Mouse (Mus musculus) neural tube, embryonic 15.5 days (tissue): ENCODE measurements around the gene Cldnd2. TPM values are rescaled to one million over a fixed set of nuclear protein-coding genes. Genes with fewer than 3 reads are reported as not detected.
"Not testable (repeated sequence)": the region's sequence is repeated elsewhere in the genome, so short reads cannot be mapped to it uniquely, and the experiment has no call there.

Source experiments
- ATAC-seq: fragments of 200-750 bp; cut with Nextera tagmentation; 2 replicates; pipeline ENCODE4 v1.8.0; 2017; ENCODE audit warnings: mild to moderate bottlenecking, moderate TSS enrichment, moderate library complexity; ENCODE audit not compliant: low FRiP score
- H3K27ac ChIP-seq: fragments of 300-500 bp; sonication (generic); replicated peaks from 2 replicates; pipeline ENCODE4 v1.5.1; 2015; ENCODE audit warnings: mild to moderate bottlenecking, inconsistent platforms
- H3K27me3 ChIP-seq: fragments of 300-500 bp; sonication (generic); replicated peaks from 2 replicates; pipeline ENCODE4 v1.6.1; 2015; ENCODE audit warnings: inconsistent platforms
- H3K36me3 ChIP-seq: fragments of 300-500 bp; sonication (generic); 2 replicates; pipeline ENCODE4 v1.6.1; 2015; ENCODE audit warnings: inconsistent platforms
- H3K4me1 ChIP-seq: fragments of 300-500 bp; sonication (generic); 2 replicates; pipeline ENCODE4 v1.6.1; 2015; ENCODE audit warnings: inconsistent platforms
- H3K4me2 ChIP-seq: fragments of 300-500 bp; sonication (generic); 2 replicates; pipeline ENCODE4 v1.6.1; 2015; ENCODE audit warnings: inconsistent platforms, mild to moderate bottlenecking, moderate library complexity
- H3K4me3 ChIP-seq: fragments of 300-500 bp; sonication (generic); replicated peaks from 2 replicates; pipeline ENCODE4 v1.5.1; 2015; ENCODE audit warnings: mild to moderate bottlenecking, inconsistent platforms
- H3K9ac ChIP-seq: fragments of 300-500 bp; sonication (generic); replicated peaks from 2 replicates; pipeline ENCODE4 v1.6.1; 2015; ENCODE audit warnings: mild to moderate bottlenecking, inconsistent platforms
- H3K9me3 ChIP-seq: fragments of 300-500 bp; sonication (generic); replicated peaks from 2 replicates; pipeline ENCODE4 v1.6.1; 2016; ENCODE audit warnings: inconsistent platforms
- WGBS: fragments of 180-500 bp; shearing (Covaris S2); methylation state at CpG from one replicate; pipeline ENCODE4 v1.1.7; 2015; ENCODE audit warnings: mixed read lengths; 5-methylcytosine and 5-hydroxymethylcytosine counted together
- polyA plus RNA-seq: library from polyadenylated mRNA; unstranded; fragments of >200 nt; fragmentation: Nextera tagmentation; extraction: Ambion mirVana; gene quantifications from 2 replicates; pipeline ENCODE4 v1.2.1, GENCODE M21; 2015

Cldnd2 gene
- not detected in 2 replicates for polyA plus RNA-seq

DNA sequence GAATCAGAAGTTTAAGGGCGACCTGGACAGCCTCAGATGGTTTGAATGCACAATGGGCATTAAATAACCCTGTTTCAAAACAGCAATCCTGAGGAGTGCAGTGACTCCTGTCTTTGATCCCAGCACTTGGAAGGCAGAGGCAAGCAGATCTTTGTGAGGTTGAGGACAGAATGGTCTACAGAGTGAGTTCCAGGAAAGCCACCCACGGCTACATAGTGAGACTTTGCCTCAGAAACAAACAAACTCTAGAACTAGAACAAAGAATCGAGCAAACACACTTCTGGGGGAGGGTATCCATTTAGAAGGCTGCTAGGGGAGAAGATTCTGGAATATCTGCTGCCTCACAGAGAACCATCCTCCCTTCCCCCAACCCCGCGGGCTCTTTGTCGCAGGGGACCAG, at the start of gene Cldnd2:
Cldnd2 (plus strand) TSS at position 301 of the 400 bp plus-strand sequence.
- Histone ChIP-seq H3K27me3 (no peaks in the 10 kb centered on the region), H3K4me3 (no peak within 1 kb of the TSS), H3K27ac (no peak within 1 kb of the TSS), H3K9me3 (no peaks in the 10 kb centered on the region), H3K36me3 (no peaks in the 10 kb centered on the region), H3K4me1 (peaks cover 26% of the 10 kb centered on the region), H3K4me2 (no peak within 1 kb of the TSS), H3K9ac (no peak within 1 kb of the TSS)
- no peak for ATAC-seq
- WGBS: 81% methylated on average over 6 of the region's 6 CpGs

DNA sequence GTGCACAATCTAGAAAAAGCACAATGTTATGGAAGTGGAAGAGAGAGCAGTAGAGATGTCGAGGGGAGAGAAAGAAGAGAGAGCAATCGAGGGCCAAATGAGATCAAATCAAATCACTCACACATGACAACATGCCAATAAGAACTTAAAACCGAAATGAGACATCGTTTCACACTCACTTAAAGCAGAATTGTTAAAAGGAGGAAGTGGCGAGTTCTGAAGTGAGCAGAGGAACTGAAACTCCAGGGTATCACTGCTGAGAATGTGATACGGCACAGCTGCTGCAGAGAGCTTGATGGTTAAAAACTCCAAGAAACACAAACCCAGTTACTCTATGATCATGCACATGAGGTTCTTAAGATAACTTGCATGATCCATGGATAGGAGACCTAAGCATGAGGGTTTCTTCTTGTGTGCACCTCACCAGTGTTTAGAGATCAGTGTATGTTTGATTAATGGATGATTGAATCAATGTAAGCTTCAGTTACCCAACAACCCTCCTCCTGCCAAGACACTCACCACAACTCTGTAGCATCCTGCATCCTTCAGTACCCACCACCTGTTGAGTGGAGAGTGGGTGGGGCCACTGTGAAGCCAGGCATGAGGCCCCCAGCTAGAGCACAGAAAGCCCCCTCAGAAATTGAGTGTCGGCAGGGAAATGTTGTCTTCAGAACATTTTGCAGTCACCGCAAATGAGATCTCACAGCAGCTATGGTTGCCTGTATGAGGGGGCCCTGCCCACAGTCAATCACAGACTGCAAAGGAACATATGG, 48.0 kb upstream of the Cldnd2 start:
- H3K4me2 ChIP-seq: no peak overlapping the region
- ATAC-seq: no peak
- H3K9ac ChIP-seq: no peak overlapping the region
- no peaks in the 10 kb centered on the region for H3K36me3 ChIP-seq
- H3K4me1 ChIP-seq: no peaks in the 10 kb centered on the region
- H3K27me3 ChIP-seq: no peaks in the 10 kb centered on the region
- WGBS: 82% methylated on average over 8 of the region's 8 CpGs
- H3K9me3 ChIP-seq: no peaks in the 10 kb centered on the region
- H3K4me3 ChIP-seq: no peak overlapping the region
- H3K27ac ChIP-seq: no peak overlapping the region

DNA sequence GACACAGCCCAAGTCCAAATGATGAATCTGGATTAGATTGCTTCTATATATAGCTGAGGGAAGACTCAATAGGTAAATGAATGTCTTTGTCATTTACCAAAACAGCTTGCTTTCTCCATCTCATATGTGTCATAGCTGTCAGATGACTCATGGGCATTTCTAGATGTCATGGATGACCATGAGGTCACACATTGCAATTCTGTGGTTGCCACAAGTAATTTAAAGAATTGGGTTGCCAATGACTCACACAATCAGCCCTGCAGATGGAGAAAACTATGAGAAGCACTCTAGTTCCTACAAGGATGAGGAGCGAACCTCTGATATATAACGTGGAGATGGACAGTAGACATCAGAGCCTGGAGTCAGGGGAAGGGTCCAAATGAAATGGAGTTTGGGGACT, 41.1 kb upstream of the Cldnd2 start:
- Histone ChIP-seq H3K27me3 (no peaks in the 10 kb centered on the region), H3K4me3 (no peak overlapping the region), H3K9me3 (no peaks in the 10 kb centered on the region), H3K9ac (no peak overlapping the region), H3K27ac (no peak overlapping the region), H3K36me3 (no peaks in the 10 kb centered on the region), H3K4me1 (no peaks in the 10 kb centered on the region), H3K4me2 (no peak overlapping the region)
- no peak for ATAC-seq
- WGBS: 91% methylated on average over 2 of the region's 2 CpGs

DNA sequence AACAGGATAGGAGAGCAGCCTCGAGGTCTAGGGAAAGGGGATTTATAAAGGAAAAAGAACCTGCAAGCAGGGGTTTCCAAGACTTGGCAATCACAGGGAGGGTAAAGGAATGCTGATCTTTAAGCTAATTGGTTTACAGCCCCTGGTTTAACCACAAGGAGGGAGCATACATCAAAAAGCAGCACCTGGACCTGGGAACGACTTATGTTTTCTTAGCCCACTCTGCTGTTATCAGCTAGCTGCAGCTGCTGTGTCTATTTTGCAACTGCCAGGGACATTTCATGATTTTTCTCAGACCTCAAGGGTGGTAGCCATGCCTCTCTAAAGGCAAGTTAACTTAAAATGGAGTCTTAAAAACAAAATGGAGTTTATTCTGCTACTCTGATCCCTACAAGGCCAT, 37.9 kb upstream of the Cldnd2 start:
- Histone ChIP-seq H3K4me1 (no peaks in the 10 kb centered on the region), H3K27ac (no peak overlapping the region), H3K4me2 (no peak overlapping the region), H3K36me3 (no peaks in the 10 kb centered on the region), H3K9me3 (no peaks in the 10 kb centered on the region), H3K27me3 (no peaks in the 10 kb centered on the region), H3K4me3 (no peak overlapping the region), H3K9ac (no peak overlapping the region)
- no peak for ATAC-seq
- 11% methylated on average over 2 of the region's 2 CpGs for WGBS

DNA sequence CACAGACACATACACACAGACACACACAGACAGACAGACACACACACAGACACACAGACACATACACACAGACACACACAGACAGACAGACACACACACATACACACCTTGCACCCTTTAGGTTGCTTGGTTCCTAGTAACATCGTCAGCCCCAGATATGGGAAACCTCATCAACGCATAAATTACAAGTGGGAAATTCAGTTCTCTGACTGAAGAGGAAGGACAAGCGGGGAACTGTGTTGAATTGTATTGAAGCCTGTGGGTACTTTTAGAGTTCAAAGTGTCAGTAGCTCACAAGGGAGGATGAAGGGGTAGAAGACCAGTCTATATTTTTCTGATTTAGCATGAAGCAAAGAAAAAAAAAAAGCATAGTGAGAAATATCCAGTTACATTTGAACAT, 33.0 kb upstream of the Cldnd2 start:
- Histone ChIP-seq H3K4me3 (no peak overlapping the region), H3K4me2 (no peak overlapping the region), H3K27ac (no peak overlapping the region), H3K36me3 (no peaks in the 10 kb centered on the region), H3K27me3 (no peaks in the 10 kb centered on the region), H3K9ac (no peak overlapping the region), H3K9me3 (no peaks in the 10 kb centered on the region), H3K4me1 (no peaks in the 10 kb centered on the region)
- no peak for ATAC-seq
- 91% methylated on average over 3 of the region's 3 CpGs for WGBS

DNA sequence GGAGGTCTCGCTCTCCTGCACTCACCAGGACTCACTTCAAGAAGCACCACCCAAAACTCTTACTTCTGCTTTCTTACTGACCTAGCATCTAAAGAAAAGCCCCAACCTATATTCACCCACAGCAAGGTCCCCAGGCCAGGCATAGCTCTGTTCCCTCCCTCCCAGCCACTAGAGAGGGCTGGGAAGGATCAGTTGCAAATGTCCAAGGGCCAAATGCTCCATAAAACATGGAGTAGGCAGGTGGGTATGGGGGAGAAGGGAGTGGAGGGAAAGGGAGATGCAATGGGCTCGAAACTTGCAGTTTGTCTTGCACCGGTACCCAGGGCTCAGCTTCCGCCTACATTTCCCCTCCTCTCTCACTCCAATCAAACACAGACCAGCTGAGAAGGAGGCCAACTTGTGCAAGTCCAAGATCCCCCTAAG, 32.4 kb upstream of the Cldnd2 start, which contains the start of gene Siglecg:
Siglecg (plus strand) TSS at position 74 of the 423 bp plus-strand sequence.
- Histone ChIP-seq H3K36me3 (no peaks in the 10 kb centered on the region), H3K27me3 (no peaks in the 10 kb centered on the region), H3K4me1 (no peaks in the 10 kb centered on the region), H3K9me3 (no peaks in the 10 kb centered on the region), H3K27ac (no peak within 1 kb of the TSS), H3K9ac (no peak within 1 kb of the TSS), H3K4me3 (no peak within 1 kb of the TSS), H3K4me2 (no peak within 1 kb of the TSS)
- WGBS: 90% methylated on average over 4 of the region's 4 CpGs
- ATAC-seq: no peak

DNA sequence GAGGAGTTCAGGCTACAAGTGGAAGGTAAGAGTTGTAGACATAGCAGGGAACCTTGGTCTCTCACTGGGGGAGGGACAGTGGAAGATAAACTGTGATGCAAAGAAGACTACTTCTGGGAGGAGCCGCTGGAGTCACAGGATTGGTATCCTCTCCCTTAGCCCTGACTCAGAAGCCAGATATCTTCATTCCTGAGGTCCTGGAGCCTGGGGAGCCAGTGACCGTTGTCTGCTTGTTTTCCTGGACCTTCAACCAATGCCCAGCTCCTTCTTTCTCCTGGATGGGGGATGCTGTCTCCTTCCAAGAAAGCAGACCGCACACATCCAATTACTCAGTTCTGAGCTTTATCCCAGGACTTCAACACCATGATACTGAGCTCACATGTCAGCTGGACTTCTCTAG, 31.5 kb upstream of the Cldnd2 start:
- H3K4me1 ChIP-seq: no peaks in the 10 kb centered on the region

DNA sequence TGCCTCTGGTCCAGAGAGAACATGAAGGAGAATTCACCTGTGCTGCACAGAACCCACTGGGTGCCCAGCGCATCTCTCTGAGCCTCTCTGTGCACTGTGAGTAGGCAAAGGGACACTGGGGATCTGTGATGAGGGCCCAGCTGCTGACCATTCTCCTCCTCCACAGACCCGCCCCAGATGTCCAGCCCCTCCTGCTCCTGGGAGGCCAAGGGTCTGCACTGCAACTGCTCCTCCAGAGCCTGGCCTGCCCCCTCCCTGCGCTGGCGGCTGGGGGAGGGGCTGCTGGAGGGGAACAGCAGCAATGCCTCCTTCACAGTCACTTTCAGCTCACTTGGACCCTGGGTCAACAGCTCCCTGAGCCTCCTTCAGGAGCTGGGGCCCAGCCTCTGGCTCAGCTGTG, 28.9 kb upstream of the Cldnd2 start:
- WGBS: 49% methylated on average over 4 of the region's 4 CpGs
- H3K4me2 ChIP-seq, H3K9me3 ChIP-seq, H3K4me3 ChIP-seq, H3K27ac ChIP-seq, H3K9ac ChIP-seq, H3K36me3 ChIP-seq, H3K27me3 ChIP-seq, H3K4me1 ChIP-seq, ATAC-seq: not testable (repeated sequence)

More for the DNA sequence above, 31.5 kb upstream of the Cldnd2 start:
- no peak for ATAC-seq
- WGBS: 81% methylated on average over 3 of the region's 3 CpGs
- Histone ChIP-seq H3K4me3 (no peak overlapping the region), H3K27ac (no peak overlapping the region), H3K4me2 (no peak overlapping the region), H3K27me3 (no peaks in the 10 kb centered on the region), H3K9ac (no peak overlapping the region), H3K9me3 (no peaks in the 10 kb centered on the region), H3K36me3 (no peaks in the 10 kb centered on the region)

DNA sequence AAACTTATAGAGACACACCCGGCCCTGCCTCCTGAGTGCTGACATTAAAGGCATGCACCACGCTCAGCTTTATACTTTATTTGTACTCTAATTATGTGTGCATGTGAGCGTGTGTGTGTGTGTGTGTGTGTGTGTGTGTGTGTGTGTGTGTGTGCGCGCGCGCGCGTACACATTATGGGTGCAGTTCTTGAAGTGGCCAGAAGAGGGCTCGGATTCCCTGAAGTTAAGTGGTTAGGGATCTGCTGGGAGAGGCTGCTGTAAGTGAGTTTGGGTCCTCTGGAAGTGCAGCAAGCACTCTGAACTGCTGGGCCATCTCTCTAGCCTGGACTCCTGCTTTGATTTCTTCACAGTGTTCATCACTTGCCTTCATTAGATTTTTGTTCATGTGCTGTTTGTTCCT, 23.3 kb upstream of the Cldnd2 start:
- Histone ChIP-seq H3K27ac (no peak overlapping the region), H3K9ac (no peak overlapping the region), H3K4me1 (no peaks in the 10 kb centered on the region), H3K4me2 (no peak overlapping the region), H3K9me3 (no peaks in the 10 kb centered on the region), H3K36me3 (no peaks in the 10 kb centered on the region), H3K27me3 (no peaks in the 10 kb centered on the region), H3K4me3 (no peak overlapping the region)
- ATAC-seq: no peak
- 90% methylated on average over 10 of the region's 10 CpGs for WGBS

DNA sequence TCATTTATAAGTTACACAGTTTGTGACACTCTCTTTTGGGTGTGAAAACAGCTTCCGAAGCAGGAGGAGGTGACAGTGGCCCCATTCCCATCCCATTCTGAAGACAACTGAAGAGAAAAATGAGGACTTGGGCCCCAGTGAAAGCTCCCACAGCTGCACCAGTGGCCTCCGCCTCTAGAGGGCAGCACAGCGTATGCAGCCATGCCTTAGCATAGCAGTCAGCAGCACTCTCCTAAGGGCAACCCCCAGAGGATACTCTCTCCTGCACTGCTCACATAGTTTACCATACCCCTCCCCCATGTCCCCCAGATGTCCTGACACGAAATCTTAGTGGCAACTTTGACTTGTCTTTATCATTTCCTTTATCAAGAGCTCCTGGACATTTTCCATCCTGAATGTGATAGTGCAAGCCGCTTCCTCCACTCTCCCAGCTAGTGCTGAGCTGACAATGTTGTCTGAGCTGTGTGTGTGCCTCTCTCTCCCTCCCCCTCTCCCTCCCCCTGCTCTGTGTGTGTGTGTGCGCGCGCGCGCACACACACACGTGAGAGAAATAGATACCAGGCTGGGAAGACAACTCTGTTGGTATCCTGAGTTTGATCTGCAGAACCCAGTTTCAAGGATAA, 17.5 kb upstream of the Cldnd2 start:
- WGBS: 12% methylated on average over 11 of the region's 11 CpGs
- no peaks in the 10 kb centered on the region for H3K27me3 ChIP-seq
- H3K4me1 ChIP-seq: peaks cover 4% of the 10 kb centered on the region; the same call in 1 of the 2 replicates
- no peaks in the 10 kb centered on the region for H3K9me3 ChIP-seq
- H3K4me3 ChIP-seq: no peak overlapping the region
- H3K9ac ChIP-seq: no peak overlapping the region
- peak; percentile 93 for ATAC-seq
- H3K27ac ChIP-seq: no peak overlapping the region
- H3K36me3 ChIP-seq: no peaks in the 10 kb centered on the region
- H3K4me2 ChIP-seq: peak overlapping the region; percentile 47

DNA sequence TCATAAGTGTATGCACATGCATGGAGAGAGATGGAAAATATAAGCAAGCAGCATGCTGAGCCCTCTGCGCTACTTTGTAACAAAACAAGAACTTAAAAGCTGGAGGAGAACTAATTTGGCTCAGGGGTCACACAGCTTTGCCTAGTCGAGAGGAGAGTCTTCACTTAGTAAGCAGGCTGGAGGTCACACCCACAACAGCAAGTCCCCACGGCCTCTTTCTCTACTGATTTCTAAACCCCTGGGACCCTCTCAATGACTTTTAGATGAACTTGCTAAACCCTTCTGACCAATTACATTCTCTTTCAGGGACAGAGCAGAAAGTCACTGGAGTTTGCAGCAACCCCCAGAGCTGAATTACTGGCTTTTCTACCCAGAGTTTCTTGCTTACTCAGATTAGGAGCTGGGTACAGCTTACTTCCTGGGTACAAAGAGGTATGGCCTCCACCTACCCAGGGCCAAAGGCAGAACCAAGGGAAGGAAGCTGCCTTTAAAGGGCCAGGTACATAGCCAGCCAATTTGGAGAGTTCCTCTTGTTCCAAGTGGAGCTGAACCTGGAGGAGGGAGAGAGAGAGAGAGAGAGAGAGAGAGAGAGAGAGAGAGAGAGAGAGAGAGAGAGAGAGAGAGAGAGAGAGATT, 16.5 kb upstream of the Cldnd2 start:
- H3K9me3 ChIP-seq: no peaks in the 10 kb centered on the region
- 62% methylated on average over 3 of the region's 3 CpGs for WGBS
- no peak overlapping the region for H3K9ac ChIP-seq
- ATAC-seq: no peak
- no peak overlapping the region for H3K4me3 ChIP-seq
- H3K27me3 ChIP-seq: no peaks in the 10 kb centered on the region
- H3K4me2 ChIP-seq: no peak overlapping the region
- H3K36me3 ChIP-seq: no peaks in the 10 kb centered on the region
- no peak overlapping the region for H3K27ac ChIP-seq
- H3K4me1 ChIP-seq: peaks cover 4% of the 10 kb centered on the region; the same call in 1 of the 2 replicates

DNA sequence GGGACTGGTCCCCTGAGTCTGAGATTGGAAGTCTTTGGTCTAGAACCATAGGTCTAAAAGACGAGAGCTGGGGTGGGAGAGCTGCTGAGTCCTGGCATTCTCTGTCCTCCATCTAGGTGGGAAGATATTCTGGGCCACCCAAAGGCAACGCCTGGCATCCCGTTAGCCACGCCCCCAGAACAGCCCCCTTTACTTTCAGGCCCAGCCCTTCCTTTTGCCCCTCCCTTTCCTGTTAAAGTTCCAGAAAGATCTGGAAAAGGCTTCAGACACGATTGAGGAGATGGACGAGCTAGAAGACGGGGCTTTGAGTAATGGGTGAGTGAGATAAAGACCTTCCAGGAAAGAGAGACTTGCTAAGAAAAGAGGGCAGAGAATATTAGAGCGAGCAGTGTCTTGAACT, 13.2 kb upstream of the Cldnd2 start, which contains the start of gene Lim2:
Lim2 (plus strand) TSS at position 265 of the 400 bp plus-strand sequence.
- Histone ChIP-seq H3K4me2 (no peak within 1 kb of the TSS), H3K36me3 (no peaks in the 10 kb centered on the region), H3K9me3 (no peaks in the 10 kb centered on the region), H3K27me3 (no peaks in the 10 kb centered on the region), H3K9ac (no peak within 1 kb of the TSS), H3K4me3 (no peak within 1 kb of the TSS), H3K4me1 (peaks cover 4% of the 10 kb centered on the region; the same call in 1 of the 2 replicates), H3K27ac (no peak within 1 kb of the TSS)
- 89% methylated on average over 8 of the region's 8 CpGs for WGBS
- no peak for ATAC-seq
